Mouse (Mus musculus) megakaryocyte, embryonic 14.5 days (primary cell): Measurements from ENCODE around the gene Zc2hc1c.

Source experiments
- FLI1 ChIP-seq: IDR thresholded peaks from 2 replicates; pipeline ENCODE4 v1.6.1; 2012; ENCODE audit warnings: low read length, inconsistent platforms, mixed read lengths
- GATA1 ChIP-seq: IDR thresholded peaks from 3 replicates; pipeline ENCODE4 v1.6.1; 2012; ENCODE audit warnings: mixed read lengths, low read length, inconsistent platforms, borderline replicate concordance

GRCm38 (mm10) chr12:85266248-85266647 lies 22.1 kb upstream of the Zc2hc1c start:
- TF ChIP-seq GATA1 (no peak), FLI1 (no peak)
